Mouse (Mus musculus) c-Kit-negative CD71-positive TER-119-positive erythroid progenitor cells, embryonic 14.5 days (primary cell): ENCODE data around the gene Colgalt1.

Experiments used
- DNase-seq: peaks from one replicate; pipeline ENCODE4 v3.0.0-alpha.2; 2013; ENCODE audit warnings: low read depth, low spot score

Colgalt1 gene

GRCm38 (mm10) chr8:71610822-71611651 is at the start of gene Colgalt1:
TSS of gene Colgalt1 (plus strand) at chr8:71610998.
- peak; percentile 96 for DNase-seq

- no peak for DNase-seq
Measured at GRCm38 (mm10) chr8:71561401-71561800, 49.4 kb upstream of the Colgalt1 start.

- DNase-seq, result no peak
Measured at GRCm38 (mm10) chr8:71562751-71563150, 48.0 kb upstream of the Colgalt1 start.

DNA sequence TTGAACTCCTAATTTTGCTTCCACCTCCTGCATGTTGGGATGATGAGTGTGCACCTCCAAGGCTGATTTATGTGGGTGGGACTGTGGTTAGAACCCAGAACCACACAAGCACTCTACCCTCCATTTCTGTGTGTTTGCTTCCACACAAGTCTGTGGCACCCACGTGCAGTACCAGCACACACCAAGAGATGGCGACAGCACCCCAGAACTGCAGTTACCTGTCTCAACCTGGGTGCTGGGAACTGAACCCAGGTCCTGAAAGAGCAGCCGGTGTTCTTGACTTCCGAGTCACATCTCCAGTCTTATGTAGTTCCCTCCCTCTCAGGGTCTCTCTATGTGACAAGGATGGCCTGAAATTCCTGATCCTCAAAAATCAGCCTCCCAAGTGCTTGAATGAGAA is 46.8 kb upstream of the Colgalt1 start:
- DNase-seq, result no peak

DNA sequence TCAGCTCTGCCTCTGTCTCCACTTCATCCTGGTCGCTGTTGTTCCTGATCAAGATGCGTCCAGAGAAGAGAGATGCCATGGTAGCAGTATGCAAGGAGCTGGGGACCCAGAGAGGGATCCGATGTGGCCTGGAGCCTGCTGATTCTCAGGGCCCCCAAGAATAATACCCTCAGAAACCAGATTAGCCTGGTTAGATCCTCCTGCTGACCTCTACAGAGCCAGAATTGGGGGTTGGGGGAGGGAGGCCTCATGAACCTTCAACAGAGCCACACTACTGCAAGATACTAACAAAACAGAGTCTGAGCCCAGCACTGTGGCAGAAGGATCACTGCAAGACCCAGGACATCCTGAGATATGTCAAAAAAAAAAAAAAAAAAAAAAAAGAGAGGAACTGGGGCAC is 44.3 kb upstream of the Colgalt1 start, which contains the start of gene Nxnl1:
Gene Nxnl1, minus strand, starts transcription at position 101 of the 400 bp plus-strand sequence.
- DNase-seq, result no peak

GRCm38 (mm10) chr8:71567587-71567986 is 43.2 kb upstream of the Colgalt1 start:
- no peak for DNase-seq

DNA sequence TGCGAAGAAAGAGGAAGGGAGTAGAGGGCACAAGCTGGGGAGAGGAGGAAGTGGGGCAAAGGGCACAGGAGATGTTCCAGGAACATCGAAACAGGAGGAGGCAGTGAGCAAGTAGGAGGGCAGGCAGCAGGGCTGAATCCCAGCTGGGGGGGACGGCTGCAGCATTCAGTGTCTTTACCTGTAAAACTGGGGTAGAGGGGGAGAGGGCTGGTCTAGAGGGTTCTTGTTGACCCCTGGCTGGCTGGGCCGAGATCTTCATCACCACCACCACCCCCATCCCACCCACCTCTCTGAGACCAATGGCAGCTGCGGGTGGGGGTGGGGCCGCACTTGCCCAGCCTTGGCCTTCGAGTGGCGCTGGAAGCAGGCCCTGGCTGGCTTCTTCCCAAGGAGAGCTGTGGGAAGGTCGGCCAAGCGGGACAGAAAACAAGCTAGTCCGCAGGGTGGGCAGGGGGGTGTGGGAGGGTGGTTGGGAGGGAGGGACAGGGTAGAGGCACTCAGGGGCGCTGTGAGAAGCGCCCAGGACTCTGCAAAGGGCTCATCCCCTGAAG is 42.3 kb upstream of the Colgalt1 start, which contains the start of gene Slc27a1:
Gene Slc27a1, plus strand, starts transcription at position 496 of the 551 bp plus-strand sequence.
- DNase-seq, result no peak

GRCm38 (mm10) chr8:71568941-71569340 is 41.9 kb upstream of the Colgalt1 start:
- no peak for DNase-seq

- DNase-seq, result no peak
Measured at GRCm38 (mm10) chr8:71569366-71570290, 41.2 kb upstream of the Colgalt1 start.

DNA sequence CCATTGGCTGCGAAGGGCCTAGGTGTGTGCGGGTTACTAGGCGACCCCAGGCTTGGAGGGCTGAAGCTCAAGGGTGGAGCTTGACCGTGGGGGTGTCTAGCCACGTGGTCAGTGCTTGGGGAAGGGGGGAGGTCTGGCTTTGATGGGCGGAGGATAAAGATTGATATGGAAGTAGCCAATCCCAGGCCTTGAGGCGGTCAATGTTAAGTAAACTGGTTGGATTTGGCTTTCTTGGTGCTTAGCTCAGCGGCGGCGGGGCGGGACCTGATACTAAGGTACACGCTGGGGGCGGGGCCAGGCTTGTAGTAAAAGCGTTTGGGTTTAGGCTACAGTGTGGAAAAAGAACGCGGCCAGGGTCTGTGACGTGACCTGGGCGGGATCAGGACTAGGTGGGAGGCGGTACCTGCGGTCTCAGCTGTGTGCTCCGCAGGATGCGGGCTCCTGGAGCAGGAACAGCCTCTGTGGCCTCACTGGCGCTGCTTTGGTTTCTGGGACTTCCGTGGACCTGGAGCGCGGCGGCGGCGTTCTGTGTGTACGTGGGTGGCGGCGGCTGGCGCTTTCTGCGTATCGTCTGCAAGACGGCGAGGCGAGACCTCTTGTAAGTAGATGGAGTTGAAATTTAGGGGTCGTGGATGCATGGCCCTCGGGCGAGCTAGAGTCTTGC is 40.4 kb upstream of the Colgalt1 start:
- no peak for DNase-seq

GRCm38 (mm10) chr8:71572077-71572476 is 38.7 kb upstream of the Colgalt1 start:
- no peak for DNase-seq

- no peak for DNase-seq
Measured at GRCm38 (mm10) chr8:71572847-71573633, 37.8 kb upstream of the Colgalt1 start.

GRCm38 (mm10) chr8:71574426-71574825 is 36.4 kb upstream of the Colgalt1 start:
- no peak for DNase-seq

DNA sequence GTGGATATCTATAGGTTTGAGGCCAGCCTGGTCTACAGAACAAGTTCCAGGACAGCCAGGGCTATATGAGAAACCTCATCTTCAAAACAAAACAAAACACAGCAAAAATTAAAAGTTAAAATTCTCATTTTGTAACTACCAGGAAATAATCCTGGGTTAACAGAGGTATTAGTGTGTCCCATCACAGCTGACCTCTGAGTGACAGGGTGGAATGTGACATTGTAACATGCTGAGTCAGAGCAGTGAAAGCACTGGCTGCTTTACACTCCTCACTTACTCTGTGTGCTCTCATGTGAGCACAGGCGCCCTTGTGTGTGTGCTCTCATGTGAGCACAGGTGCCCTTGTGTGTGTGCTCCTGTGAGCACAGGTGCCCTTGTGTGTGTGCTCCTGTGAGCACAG is 35.8 kb upstream of the Colgalt1 start:
- no peak for DNase-seq

DNA sequence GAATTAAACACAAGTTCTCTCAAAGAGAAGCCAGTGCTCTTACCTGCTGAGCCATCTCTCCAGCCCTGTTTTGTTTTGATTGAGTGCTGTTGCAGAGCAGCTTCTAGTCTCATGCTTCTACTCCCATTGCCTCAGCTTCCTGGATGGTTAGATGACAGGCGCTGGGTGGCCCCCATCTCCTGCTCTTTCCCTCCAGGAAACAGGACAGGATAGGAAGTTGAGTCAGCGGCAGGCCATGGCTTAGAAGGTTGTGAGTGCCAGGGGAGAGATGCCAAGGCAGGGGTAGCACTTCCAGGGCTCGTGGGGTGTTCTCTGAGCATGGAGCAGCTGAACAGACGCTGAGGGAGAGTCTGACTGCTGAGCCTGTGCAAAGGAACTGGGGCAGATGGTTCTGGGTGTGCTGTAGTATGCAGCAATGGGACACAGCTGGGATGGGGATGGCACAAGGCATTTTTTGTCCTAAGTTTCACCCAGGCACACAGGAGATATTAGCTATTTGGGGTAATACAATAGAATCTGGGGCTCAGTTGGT is 32.9 kb upstream of the Colgalt1 start:
- DNase-seq, result no peak

- no peak for DNase-seq
Measured at GRCm38 (mm10) chr8:71579009-71579408, 31.8 kb upstream of the Colgalt1 start.

GRCm38 (mm10) chr8:71579476-71579875 is 31.3 kb upstream of the Colgalt1 start:
- DNase-seq, result no peak

DNA sequence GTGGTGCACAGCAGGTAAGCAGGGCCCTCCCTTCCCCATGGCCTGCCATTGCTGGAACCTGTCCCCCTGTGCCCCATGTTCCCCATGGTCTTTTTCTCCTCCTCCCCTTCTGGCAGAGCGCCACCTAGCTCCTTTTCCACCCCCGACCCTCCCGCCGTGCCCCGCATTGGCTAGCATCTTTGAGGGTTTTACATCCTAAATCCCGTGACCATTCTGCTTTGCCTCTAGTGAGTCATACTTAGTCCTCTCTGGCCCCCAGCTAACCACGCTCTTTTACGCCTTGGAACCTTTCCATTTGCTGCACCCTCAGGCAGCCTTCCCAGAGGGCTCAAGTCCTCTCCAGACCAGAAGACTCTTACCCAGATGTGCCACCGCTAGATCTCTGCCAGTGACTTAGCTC is 30.6 kb upstream of the Colgalt1 start:
- no peak for DNase-seq

- DNase-seq, result no peak
Measured at GRCm38 (mm10) chr8:71586891-71587290, 23.9 kb upstream of the Colgalt1 start.

GRCm38 (mm10) chr8:71588762-71589161 is 22.0 kb upstream of the Colgalt1 start:
- DNase-seq, result no peak
